In genomic region chr7:136007796-136008455, GRCm38 (mm10) we compare ENCODE assay signal across 12 mouse cellular contexts.
DNase-seq lines count a peak whose midpoint lies in the region; ATAC-seq lines count a peak whose summit lies in the region.
"Had no signal": no experiment of that assay in that cellular context is flagged by ENCODE, and none has a peak within 500 bp of the region (broad histone marks: within the 10 kb centered on the region; RNA-seq: fewer than 3 reads in every experiment).

No protein-coding gene starts in this region.

- peaks cover 8% of the 10 kb centered on the region for H3K27me3 ChIP-seq in hindbrain, embryonic 12.5 days
- no peaks in the 10 kb centered on the region for H3K27me3 ChIP-seq in hindbrain, embryonic 11.5 days (ENCODE audit: control insufficient read depth, insufficient read depth, low read length)
- H3K27me3 ChIP-seq in embryonic facial prominence, embryonic 12.5 days: peaks cover 5% of the 10 kb centered on the region
- H3K27me3 ChIP-seq in midbrain, embryonic 13.5 days: no peaks in the 10 kb centered on the region; the same call in 1 of the 2 replicates
- peaks cover 12% of the 10 kb centered on the region for H3K27me3 ChIP-seq in liver, embryonic 11.5 days (replicated peaks; ENCODE audit: control insufficient read depth, insufficient read depth, low read length)

- DNase-seq in hindbrain, embryonic 11.5 days (ENCODE audit: low spot score): no peak
- peak; percentile 35 for DNase-seq in forelimb bud, embryonic 11.5 days (ENCODE audit: low read depth, low spot score)
- DNase-seq in liver, embryonic 11.5 days (ENCODE audit: low spot score): no peak
- DNase-seq in testis, postnatal 14 days (ENCODE audit: low spot score): no peak
- no peak for DNase-seq in cerebellum, postnatal 14 days
- DNase-seq: adrenal gland, postnatal 10 days; embryo, embryonic 11 days; lung, postnatal 36 days; right cerebral cortex, postnatal 14 days had no signal

- ATAC-seq in hindbrain, embryonic 12.5 days (ENCODE audit: low FRiP score): no peak
- no peak for ATAC-seq in hindbrain, embryonic 11.5 days (ENCODE audit: low FRiP score)
- no peak for ATAC-seq in embryonic facial prominence, embryonic 12.5 days (ENCODE audit: insufficient number of reproducible peaks, insufficient read depth, low FRiP score, low TSS enrichment)
- ATAC-seq in midbrain, embryonic 13.5 days: no peak
- ATAC-seq in liver, embryonic 11.5 days (replicated peaks; ENCODE audit: low FRiP score): no peak

- no peak overlapping the region for H3K9ac ChIP-seq in hindbrain, embryonic 12.5 days
- no peak overlapping the region for H3K9ac ChIP-seq in hindbrain, embryonic 11.5 days (ENCODE audit: low read depth, low read length)
- no peak overlapping the region for H3K9ac ChIP-seq in embryonic facial prominence, embryonic 12.5 days
- no peak overlapping the region for H3K9ac ChIP-seq in midbrain, embryonic 13.5 days (replicated peaks)
- H3K9ac ChIP-seq in liver, embryonic 11.5 days (ENCODE audit: low read depth, low read length): no peak overlapping the region

- H3K27ac ChIP-seq in hindbrain, embryonic 12.5 days: peak overlapping the region; percentile 12; the same call in 1 of the 2 replicates
- no peak overlapping the region for H3K27ac ChIP-seq in hindbrain, embryonic 11.5 days (ENCODE audit: low read depth, low read length)
- H3K27ac ChIP-seq in embryonic facial prominence, embryonic 12.5 days: no peak overlapping the region
- H3K27ac ChIP-seq in midbrain, embryonic 13.5 days: no peak overlapping the region
- H3K27ac ChIP-seq in liver, embryonic 11.5 days (ENCODE audit: low read depth, low read length): no peak overlapping the region

- H3K4me2 ChIP-seq in hindbrain, embryonic 12.5 days (replicated peaks): peak overlapping the region; percentile 36
- no peak overlapping the region for H3K4me2 ChIP-seq in hindbrain, embryonic 11.5 days (replicated peaks; ENCODE audit: low read depth, low read length)
- H3K4me2 ChIP-seq in embryonic facial prominence, embryonic 12.5 days (replicated peaks): peak overlapping the region; percentile 26
- H3K4me2 ChIP-seq in midbrain, embryonic 13.5 days (replicated peaks): peak overlapping the region; percentile 40
- no peak overlapping the region for H3K4me2 ChIP-seq in liver, embryonic 11.5 days

- no peak overlapping the region for H3K4me3 ChIP-seq in hindbrain, embryonic 12.5 days
- no peak overlapping the region for H3K4me3 ChIP-seq in hindbrain, embryonic 11.5 days (ENCODE audit: low read depth, low read length)
- no peak overlapping the region for H3K4me3 ChIP-seq in embryonic facial prominence, embryonic 12.5 days
- H3K4me3 ChIP-seq in midbrain, embryonic 13.5 days (replicated peaks): 0 out of 2 replicates have a peak overlapping the region, but pooled peaks have one; percentile 3
- no peak overlapping the region for H3K4me3 ChIP-seq in liver, embryonic 11.5 days (ENCODE audit: low read depth, low read length)

- peaks cover 11% of the 10 kb centered on the region for H3K4me1 ChIP-seq in hindbrain, embryonic 12.5 days
- no peaks in the 10 kb centered on the region for H3K4me1 ChIP-seq in hindbrain, embryonic 11.5 days (replicated peaks; ENCODE audit: control insufficient read depth, insufficient read depth, low read length)
- H3K4me1 ChIP-seq in embryonic facial prominence, embryonic 12.5 days: peaks cover 18% of the 10 kb centered on the region
- H3K4me1 ChIP-seq in midbrain, embryonic 13.5 days (replicated peaks): peaks cover 9% of the 10 kb centered on the region
- no peaks in the 10 kb centered on the region for H3K4me1 ChIP-seq in liver, embryonic 11.5 days (replicated peaks; ENCODE audit: control insufficient read depth, insufficient read depth, low read length)

- no peaks in the 10 kb centered on the region for H3K36me3 ChIP-seq in hindbrain, embryonic 12.5 days
- no peaks in the 10 kb centered on the region for H3K36me3 ChIP-seq in hindbrain, embryonic 11.5 days (ENCODE audit: control insufficient read depth, insufficient read depth, low read length)
- H3K36me3 ChIP-seq in embryonic facial prominence, embryonic 12.5 days: no peaks in the 10 kb centered on the region
- no peaks in the 10 kb centered on the region for H3K36me3 ChIP-seq in midbrain, embryonic 13.5 days
- H3K36me3 ChIP-seq in liver, embryonic 11.5 days (ENCODE audit: control insufficient read depth, insufficient read depth, low read length): no peaks in the 10 kb centered on the region

- 39% methylated on average over 23 of the region's 23 CpGs for WGBS in hindbrain, embryonic 12.5 days
- 41% methylated on average over 23 of the region's 23 CpGs for whole genome bisulfite sequencing in hindbrain, embryonic 11.5 days
- 29% methylated on average over 23 of the region's 23 CpGs for WGBS in embryonic facial prominence, embryonic 12.5 days
- 38% methylated on average over 23 of the region's 23 CpGs for whole genome bisulfite sequencing in midbrain, embryonic 13.5 days
- 38% methylated on average over 23 of the region's 23 CpGs for WGBS in liver, embryonic 11.5 days

- no peaks in the 10 kb centered on the region for H3K9me3 ChIP-seq in hindbrain, embryonic 12.5 days (replicated peaks)
- no peaks in the 10 kb centered on the region for H3K9me3 ChIP-seq in hindbrain, embryonic 11.5 days (ENCODE audit: control insufficient read depth, low read length)
- H3K9me3 ChIP-seq in embryonic facial prominence, embryonic 12.5 days: no peaks in the 10 kb centered on the region
- H3K9me3 ChIP-seq in midbrain, embryonic 13.5 days: no peaks in the 10 kb centered on the region; the same call in 1 of the 2 replicates
- H3K9me3 ChIP-seq in liver, embryonic 11.5 days (ENCODE audit: control insufficient read depth, low read length): no peaks in the 10 kb centered on the region

Comparison
In these comparisons a context has a peak if more than half of its experiments do, and no peak if none do; other contexts are left out.
1. H3K4me2 ChIP-seq: peak in hindbrain, embryonic 12.5 days (single experiment), embryonic facial prominence, embryonic 12.5 days (single experiment) and midbrain, embryonic 13.5 days (single experiment); none in hindbrain, embryonic 11.5 days (single experiment) and liver, embryonic 11.5 days (single experiment).